Mouse (Mus musculus) T-helper 17 cell (primary cell): ENCODE data around the gene Adck1.
"Not testable (repeated sequence)": the region's sequence is repeated elsewhere in the genome, so short reads cannot be mapped to it uniquely, and the experiment has no call there.

ENCODE experiments used
- in situ Hi-C, 2 experiments: fragments of 300-600 bp; cut with MboI, MseI; formaldehyde crosslinking; loops; 1 replicate in 1 of 2; 2 replicates in 1 of 2; pipeline ENCODE4 v1.15.1; 2025; ENCODE audit warnings: high pct_unique_total_duplicates in 2 of 2

The Adck1 gene

DNA sequence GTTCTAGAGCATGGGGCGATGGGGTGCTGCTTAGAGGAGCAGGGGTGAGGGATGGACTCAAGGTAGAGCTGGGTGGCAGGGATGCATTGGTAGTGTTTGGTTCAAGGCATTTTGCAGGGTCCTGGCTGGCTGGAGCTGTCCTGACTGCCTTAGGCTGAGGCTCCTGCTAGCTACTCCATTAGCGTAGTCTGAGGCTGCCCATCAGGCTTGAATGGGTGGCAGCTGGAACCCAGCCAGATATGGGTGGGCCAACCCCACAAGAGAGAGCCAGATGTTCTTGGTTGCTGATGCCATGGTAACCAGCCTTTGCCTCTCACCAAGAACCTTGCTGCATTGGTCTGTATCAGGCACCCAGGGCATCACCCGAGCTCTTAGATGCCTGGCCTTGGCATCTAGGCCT is 66.6 kb downstream of the Adck1 start:
- in situ Hi-C loops = no loop called here

DNA sequence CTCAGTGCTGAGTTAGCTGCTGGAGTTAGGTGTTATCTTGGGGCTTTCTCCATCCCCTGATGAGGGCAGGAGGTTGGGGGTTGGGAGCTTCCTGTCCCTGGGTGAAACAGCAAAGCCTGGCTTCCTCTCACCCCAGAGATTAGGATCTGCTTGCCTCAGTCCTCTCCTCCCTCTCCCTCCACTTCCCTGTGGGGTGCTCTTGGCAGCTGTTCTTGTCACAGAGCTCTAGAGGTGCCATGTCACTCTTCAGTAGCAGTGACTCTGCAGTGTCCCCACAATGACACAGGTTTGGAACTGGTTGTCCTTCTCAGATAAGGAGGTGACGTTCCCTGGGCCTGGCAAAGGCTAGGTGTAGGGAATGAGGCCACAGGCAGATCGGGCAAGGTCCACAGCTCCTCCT is 68.4 kb downstream of the Adck1 start:
- in situ Hi-C loops = no loop called here

DNA sequence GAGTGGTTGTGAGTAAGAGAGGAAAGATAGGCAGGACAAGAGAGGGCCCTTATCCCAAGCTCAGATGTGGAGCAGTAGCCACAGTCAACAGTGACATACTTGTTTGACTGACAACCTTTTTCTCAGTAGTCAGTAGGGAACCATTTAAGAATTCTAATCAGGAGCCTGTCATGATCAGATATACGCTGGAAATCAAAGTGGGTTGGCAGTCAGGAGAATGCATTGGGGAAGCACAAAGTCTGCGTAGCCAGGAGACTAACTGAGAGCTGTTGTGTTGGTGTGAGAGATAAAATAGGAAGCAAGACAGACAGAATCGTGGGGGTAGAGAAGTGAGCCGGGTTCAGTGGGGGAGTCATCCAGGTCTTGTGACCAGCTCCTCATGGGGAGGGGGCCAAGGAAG is 71.9 kb downstream of the Adck1 start:
- in situ Hi-C loops = no loop called here

DNA sequence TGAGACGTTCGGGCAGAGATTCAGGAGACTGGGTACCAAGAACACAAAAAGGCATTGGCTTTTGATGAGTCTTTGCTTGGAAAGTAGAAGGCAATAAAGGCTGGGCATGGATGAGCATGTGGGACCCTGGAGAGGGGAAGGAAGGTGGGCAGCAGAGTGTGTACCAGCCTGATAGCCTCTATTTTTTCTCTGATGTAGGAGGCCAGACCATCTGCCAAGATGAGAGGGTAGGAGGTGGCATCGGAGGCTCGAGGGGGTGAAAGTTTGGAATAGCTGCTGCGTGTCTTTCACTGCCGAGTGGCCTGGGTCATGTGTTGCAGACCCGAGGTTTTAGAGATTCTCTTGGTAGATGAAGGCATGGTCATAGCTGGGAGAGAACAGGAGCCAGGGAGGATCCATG is 72.8 kb downstream of the Adck1 start:
- in situ Hi-C loops = no loop called here

DNA sequence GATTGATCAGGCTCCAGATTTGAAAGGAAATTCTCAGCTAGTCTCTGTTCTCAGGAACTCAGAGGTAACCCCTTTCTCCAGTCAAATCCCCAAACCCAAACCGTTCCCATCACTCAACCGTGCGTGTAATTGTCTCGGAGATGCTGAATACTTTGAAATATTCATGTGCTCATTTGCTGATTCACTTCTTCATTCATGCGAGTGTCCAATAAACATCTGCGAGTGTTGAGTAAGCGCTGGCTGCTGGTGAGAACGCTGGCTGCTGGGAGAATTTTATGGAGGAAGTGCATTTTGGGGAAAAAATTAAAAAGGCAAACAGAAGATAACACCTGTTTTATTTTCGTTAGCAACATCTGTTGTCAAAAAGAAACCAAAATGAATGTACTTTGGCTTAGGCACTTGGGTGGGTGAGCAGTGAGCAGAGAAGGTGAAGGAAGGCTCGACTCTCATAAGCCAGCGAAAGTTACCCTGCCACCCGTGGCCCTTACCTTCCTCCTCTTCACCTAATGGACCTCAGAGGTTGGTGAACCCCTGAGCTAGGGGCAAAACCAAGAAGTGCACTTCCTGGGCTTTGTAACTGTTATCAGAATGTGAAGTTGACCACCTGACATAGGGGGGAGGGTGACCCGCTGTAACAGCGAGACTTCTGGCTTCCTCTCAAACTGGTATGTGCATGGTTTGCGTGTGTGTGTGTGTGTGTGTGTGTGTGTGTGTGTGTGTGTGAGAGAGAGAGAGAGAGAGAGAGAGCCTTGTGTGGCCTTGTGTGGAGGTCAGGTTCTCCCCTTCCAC is 76.8 kb downstream of the Adck1 start:
- in situ Hi-C loops = no loop called here

DNA sequence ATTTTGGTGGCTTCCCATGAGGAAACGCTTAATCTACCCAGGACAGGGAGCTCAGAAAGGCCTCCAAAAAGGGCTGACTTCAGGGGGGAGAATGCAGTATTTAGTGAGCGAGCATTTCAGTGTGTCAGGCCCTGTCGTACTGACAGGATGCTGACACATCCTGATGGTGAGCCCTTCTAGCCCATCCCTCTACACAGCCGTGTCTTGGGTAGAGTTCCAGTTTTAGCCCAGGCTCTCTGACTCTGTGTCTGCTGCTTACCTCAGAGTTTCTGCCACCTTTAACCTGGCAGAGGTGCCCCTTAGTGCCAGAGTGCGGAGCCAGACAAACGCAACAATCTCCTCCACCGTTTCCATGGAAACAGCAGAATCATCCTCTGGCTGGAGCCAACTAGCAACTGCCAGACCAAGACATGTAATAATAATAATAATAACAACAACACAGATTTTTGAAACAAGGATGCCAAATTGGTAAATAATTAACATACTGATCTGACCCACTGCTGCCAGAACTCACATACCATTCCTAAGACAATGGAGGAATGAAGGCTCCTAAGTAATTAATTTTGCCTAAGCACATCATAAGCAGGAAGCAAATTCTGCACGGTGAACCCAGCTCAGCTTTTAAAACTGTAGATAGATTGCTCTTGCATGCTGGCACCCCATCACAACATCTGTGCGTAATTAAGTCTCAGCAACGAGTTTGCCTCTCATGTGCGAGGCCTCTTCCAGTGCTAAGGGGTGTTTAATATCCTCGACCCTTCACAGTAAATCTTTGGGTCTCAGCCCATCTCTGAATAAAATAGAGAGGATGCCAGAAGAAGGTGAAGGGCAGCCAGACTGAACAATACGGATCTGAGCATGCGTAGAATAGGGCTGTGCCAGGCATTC is 81.8 kb downstream of the Adck1 start:
- in situ Hi-C loops = loop anchor here in 1 of 2 experiments (10.0 kb wide), 1 partner anchor 1803 kb away; no protein-coding TSS in a partner anchor

DNA sequence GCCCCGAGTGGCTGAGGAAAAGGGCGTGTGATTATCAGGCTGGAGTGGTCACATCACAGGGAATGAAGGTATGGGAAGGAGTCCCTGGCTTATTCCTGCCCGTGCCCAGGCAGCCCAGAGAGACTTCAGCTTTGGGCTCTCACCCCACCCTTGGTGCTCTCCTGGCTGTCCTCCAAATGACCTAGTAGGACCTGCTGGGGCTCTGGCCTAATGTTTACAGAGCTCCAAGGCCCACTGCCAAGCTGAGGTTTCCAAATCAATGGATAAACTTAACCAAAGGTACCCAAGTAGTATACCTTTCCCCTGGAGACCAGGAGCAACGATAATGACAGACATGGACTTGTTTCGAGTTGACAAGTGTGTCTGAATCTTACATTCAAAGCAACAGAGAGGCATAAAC is 83.7 kb downstream of the Adck1 start:
- in situ Hi-C loops = loop anchor here in 1 of 2 experiments (10.0 kb wide), 1 partner anchor 1801 kb away; no protein-coding TSS in a partner anchor

DNA sequence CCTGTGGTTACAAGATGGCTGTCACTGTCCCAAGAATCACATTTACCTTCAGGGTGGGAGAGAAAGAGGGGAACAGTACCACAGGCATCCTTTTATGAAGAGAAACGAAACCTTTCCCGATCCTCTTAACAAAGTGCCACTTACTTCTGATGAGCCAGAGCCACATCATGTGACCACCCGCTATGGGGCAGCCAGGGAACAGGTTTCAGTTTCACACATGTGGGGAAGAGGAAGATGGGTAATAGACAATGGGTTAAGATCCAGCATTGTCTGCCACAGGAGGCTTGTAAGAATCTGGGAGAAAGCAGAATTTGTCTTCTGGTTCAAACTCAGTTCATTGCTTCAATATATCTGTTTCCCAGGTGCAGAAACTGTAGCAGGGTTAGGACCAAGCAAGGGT is 85.1 kb downstream of the Adck1 start:
- in situ Hi-C loops = loop anchor here in 1 of 2 experiments (10.0 kb wide), 1 partner anchor 1799 kb away; no protein-coding TSS in a partner anchor

DNA sequence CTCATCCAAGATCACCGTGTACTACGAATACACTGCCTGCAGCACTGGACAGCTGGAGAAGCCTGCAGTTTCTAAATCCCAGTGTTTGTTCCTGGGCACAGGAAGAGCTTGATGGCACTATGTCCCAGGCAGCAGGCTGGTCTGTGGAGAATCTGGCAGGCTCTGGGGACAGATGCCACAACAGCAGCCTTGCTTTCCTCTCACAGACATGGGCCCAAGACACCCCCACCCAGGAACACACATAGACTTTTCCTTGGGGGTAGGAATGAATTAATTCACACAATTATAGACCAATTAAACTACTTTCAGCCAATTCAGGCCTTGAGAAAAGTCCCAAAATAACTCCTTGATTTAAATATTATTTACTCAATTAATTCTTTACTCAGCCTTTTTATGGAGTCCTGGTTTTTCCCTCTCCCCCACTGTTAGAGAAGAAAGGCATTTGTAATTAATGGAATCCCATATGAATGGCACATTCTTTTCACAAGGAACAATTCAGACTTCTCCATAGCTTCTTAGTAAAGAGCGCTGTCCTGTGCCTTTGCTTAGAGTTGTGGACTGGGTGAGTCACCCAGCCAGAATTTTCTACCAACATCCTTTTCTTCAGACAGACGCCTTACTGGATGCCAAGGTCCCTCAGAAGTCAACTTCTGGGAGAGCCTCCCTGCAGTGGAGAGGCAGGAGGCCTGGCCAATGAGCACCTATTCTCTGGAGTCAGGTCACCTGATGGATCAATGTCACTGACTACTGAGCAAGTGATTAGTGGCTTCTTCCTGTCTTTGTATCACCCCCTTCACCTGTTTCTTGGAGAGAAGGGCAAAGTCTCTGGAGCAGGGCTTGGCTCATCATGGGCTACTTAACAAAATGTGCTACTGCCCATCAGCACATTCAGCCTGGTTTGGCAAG is 90.6 kb downstream of the Adck1 start:
- in situ Hi-C loops = no loop called here

DNA sequence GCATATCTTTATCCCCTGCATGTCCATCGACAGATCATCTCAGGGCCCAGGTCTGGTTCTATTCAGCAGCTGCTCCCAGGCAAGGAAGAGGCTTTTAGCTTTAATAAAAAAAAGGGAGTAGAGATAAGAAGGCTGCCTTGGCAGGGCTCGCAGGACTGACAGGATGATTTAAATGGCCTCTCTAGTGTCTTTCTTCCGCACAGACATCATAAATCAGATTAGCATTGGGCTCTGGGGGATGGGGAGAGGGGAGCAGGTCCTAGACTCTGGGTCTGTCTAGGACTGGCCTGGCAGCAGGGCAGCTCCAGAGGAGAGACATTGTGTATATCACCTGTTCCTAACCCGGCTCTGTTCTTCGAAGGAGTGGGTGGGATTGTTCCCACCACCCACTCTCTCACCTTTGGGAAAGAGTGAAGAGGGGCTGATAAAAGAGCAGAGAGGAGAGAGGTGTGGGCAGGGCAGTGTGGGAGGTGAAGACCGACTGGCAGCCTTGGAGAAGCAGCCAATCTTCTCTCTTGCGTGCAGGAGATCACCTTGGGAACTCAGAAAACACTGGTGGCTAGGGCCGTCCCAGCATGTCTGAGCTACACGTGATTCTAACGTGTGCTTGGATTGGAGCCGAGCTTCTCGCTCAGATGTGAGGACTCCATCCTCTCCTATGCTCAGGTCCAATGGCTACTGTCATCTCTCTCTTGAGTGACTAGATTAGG is 94.5 kb downstream of the Adck1 start:
- in situ Hi-C loops = no loop called here

DNA sequence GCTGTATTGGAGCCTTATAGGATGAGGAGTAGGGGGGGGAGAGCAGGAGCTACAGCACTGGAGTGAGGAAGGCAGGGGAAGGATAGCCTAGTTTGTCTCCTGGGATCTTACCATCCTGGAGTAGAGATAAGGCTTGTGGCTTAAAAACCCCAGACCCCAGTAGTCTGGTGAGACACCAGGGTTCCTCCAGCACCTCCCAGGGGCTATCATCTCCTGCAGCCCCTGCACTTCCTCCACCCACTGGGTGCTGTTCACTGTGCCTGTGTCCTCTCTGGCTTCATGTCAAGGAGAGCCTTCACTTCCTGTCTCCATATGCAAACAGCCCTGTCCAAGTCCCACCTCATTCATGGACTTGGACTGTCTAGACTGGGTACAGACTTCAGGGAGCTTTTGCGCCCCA is 96.7 kb downstream of the Adck1 start:
- in situ Hi-C loops = no loop called here

DNA sequence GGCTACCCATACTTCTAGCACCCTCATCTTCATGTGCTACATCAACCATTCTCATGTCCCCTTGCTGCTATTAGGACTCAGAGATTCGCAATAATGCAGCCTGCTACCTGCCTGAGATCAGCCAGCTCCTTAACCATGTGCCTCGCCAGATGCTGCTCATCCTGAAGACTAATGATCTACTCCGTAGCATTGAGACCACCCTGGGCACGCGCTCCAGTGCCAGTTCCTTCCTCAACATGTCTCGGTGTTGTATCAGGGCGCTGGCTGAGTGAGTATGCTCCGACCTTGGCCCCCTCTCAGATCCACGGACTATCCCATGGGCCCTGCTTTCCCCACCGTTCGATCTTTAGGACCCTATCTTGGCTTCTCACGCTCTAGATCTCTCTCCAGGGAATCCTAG is 98.6 kb downstream of the Adck1 start:
- in situ Hi-C loops = no loop called here

DNA sequence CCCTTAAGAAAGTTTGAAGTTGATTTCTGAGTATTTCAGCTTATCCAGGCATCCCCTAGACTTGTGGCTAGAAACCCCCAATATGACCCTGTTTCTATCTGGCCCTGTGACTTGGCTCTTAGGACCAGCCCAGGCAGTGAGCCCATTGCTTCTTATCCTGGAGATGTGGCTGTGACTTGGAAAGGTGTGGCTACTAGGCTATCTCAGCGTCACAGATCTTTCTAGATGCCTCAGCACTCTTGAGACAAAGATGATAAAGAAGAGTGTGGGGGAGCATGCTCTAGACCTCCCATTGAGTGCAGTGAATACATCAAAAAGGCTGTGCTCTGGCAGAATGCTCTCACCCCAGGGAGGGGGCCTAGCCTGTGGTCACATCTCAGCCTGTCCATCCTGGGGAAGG is 99.1 kb downstream of the Adck1 start:
- in situ Hi-C loops = no loop called here

DNA sequence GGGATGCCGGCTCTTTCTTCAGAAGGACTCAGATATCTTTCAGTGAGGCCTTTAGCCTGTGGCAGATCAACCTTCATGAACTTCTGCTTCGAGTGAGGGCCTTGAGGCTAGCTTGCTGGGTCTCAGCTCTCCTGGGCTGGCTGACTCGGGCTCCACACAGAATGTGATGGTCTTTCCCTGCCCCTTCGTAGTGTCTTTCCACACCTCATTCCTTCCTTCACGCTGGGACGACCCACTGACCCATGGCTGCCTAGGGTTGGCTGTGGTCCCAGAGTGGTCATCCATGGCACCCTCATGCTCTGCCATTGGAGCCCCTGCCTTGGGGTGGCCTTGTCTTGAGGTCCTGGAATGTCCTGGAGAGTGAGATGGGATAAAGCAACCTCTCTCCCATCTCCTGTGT is 100.7 kb downstream of the Adck1 start:
- in situ Hi-C loops = no loop called here

DNA sequence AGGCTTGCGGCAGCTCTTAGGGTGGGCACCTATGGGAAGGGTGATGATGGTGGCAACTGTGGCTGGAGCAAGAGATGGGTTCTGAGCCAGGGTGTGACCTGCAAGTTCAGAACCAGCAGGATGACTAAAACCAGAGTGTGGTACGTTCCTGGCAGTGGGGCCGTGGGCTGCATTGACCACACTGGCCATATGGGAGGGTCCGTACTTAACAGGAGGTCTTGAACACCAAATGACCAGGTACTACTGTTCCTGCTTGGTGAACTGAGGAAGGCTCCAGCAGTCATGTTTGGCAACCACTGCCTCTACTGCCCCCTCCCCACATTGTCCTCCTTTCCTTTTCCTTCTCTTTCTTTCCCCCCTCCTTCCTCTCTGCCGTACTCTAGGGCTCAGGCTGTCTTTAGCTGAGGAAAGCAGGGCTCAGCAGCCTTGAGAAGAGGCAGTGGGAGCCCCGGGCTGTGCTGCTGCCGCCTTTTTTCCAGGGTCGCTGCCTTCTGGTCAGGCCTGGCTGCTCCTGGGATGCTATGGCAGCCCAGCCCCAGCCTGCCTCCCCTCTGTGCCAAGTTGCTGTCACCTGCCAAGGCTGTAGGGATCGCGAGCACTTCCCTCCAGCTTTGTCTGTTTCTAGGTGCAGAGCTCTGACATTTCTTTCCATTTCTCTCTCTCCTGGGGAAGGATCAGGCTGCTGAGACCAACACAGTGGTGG is 103.4 kb downstream of the Adck1 start:
- in situ Hi-C loops = no loop called here

DNA sequence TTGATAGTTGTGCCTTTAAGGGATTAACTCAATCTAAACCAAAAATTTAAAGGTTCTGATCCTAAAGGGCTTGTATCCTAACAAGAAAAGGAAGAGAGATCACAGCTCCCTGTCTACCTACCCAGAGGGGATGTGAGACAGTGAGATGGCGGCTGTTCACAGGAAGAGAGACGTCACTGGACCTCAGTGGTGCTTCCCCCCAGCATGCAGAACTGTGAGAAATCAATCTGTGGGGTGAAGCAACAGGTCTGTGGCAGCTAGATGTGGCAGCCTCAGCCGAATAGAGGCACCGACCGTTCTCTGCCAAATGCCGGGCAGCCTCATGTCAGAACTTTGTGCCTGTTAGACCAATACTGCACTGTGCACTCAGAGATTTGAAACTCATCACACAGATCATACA is 106.4 kb downstream of the Adck1 start:
- in situ Hi-C loops = no loop called here

DNA sequence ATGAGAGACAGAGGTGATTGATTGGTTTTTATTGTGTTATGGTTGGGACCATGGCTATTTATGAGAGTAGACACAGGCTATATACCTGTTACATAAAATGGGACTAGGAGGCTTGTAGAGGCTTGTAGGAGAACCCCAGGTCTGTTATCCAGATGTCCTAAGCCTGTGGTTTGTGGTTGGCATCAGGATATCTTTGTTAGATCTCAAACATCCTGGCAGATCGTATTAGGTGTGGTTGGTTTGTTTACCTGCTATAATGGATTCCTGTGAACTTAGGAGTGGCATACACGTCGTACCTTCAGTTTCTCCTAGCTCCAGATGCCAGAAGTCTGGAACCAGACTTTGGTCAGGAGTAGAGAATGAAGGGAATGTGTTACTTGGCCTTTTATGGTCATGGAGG is 106.9 kb downstream of the Adck1 start:
- in situ Hi-C loops = no loop called here

DNA sequence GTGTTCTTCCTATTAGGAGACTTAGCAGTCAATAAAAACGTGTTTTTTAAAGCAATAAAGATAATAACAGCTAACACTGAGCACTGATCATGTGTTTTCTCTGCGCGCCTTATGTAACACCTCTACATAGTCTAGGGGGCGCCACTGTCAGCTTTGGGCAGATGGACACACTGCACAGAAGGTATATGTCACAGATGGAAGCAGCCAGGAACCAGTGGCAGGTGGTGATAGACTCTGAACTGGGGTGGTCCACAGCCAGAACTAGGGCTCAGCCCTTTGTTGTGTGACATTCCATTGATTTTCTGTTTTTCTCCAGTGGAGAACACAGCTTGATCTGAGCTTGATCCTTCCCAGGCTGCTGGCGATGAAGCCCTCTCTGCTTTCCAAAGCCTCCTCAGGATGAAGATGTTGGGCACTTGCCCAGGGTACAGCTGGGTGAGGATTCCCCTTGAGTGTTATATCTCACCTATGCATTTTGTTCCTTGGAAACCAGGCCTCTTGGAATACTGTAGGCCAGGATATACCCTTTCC is 107.6 kb downstream of the Adck1 start:
- in situ Hi-C loops = no loop called here

DNA sequence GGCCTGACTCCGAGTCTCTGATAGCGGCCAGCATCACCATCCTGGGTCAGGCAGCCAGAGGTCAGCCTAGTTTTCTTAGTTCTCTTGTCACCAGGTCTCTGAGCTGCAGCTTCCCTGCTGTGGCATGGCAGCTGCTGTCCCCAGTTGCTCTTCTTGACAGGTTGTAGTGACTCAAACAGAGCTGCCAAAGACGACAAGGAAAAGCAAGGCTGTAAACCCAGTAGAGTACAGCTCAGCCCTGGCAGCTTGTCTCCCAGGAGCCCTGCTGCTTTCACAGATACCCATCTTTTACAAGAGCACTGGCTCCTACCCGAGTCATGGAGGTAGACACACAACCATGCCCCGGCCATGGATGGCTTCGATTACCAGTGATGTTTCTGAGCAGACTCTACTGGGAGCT is 108.3 kb downstream of the Adck1 start:
- in situ Hi-C loops = no loop called here

DNA sequence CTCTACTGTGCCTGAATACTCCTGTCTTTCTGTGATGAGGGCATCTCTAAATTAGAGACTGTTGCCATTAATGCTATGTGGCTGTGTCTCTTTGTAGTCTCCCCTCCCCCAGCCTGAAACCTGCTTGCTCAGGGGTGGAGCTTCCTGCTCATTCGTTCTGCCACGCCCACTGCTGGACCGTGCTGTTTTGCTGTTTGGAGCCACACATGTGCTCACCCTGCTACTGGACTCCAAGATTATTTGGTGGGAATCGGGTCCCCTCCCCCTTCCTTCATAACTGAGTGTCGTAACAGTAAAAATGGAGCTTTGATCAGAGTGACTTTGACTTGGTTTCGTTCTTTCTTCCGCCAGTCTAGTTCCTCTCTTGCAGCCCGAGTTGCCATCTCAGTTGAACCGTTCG is 111.5 kb downstream of the Adck1 start:
- in situ Hi-C loops = not testable (repeated sequence)
